In genomic region chr9:31131205-31131968, GRCm38 (mm10) we compare ENCODE assay signal across 8 mouse cellular contexts. TPM values are rescaled to one million over a fixed set of nuclear protein-coding genes. Genes with fewer than 3 reads are reported as not detected.
DNase-seq lines count a peak whose midpoint lies in the region; ATAC-seq lines count a peak whose summit lies in the region.

Gene St14 (minus strand): TSS chr9:31131853.

- peaks cover 69% of the 10 kb centered on the region for H3K27me3 ChIP-seq in forebrain, embryonic 13.5 days
- peaks cover 75% of the 10 kb centered on the region for H3K27me3 ChIP-seq in kidney, embryonic 15.5 days

- no peaks in the 10 kb centered on the region for H3K36me3 ChIP-seq in forebrain, embryonic 13.5 days (ENCODE audit: poor library complexity, severe bottlenecking)
- H3K36me3 ChIP-seq in kidney, embryonic 15.5 days, result no peaks in the 10 kb centered on the region

- peaks cover 16% of the 10 kb centered on the region for H3K4me1 ChIP-seq in forebrain, embryonic 13.5 days
- peaks cover 21% of the 10 kb centered on the region for H3K4me1 ChIP-seq in kidney, embryonic 15.5 days

- WGBS in forebrain, embryonic 13.5 days, result under 1% methylated on average over 67 of the region's 74 CpGs
- under 1% methylated on average over 74 of the region's 74 CpGs for whole genome bisulfite sequencing in kidney, embryonic 15.5 days

- peak; percentile 45; the same call in 1 of the 2 replicates for ATAC-seq in forebrain, embryonic 13.5 days
- peak; percentile 86 for ATAC-seq in kidney, embryonic 15.5 days (replicated peaks; ENCODE audit: low FRiP score)

- H3K27ac ChIP-seq in forebrain, embryonic 13.5 days, result no peak within 1 kb of the TSS
- H3K27ac ChIP-seq in kidney, embryonic 15.5 days, result peak within 1 kb of the TSS; percentile 38; the same call in 1 of the 2 replicates

- H3K4me3 ChIP-seq in forebrain, embryonic 13.5 days, result peak within 1 kb of the TSS; percentile 45
- H3K4me3 ChIP-seq in kidney, embryonic 15.5 days (replicated peaks), result peak within 1 kb of the TSS; percentile 59

- peak within 1 kb of the TSS; percentile 82 for H3K4me2 ChIP-seq in forebrain, embryonic 13.5 days
- peak within 1 kb of the TSS; percentile 93 for H3K4me2 ChIP-seq in kidney, embryonic 15.5 days

- H3K9me3 ChIP-seq in forebrain, embryonic 13.5 days (replicated peaks), result no peaks in the 10 kb centered on the region
- H3K9me3 ChIP-seq in kidney, embryonic 15.5 days (replicated peaks), result no peaks in the 10 kb centered on the region

- peak; percentile 66 to 75 for DNase-seq in spleen, adult 18-20 months
- no peak for DNase-seq in spleen, adult 12 weeks (ENCODE audit: low spot score)
- peak; percentile 72 for DNase-seq in lung, postnatal 14 days
- peak; percentile 17 to 54 for DNase-seq in spleen, postnatal 10 days (ENCODE audit: low spot score in 2 of 2)
- no peak for DNase-seq in frontal cortex, postnatal 10 days (ENCODE audit: low spot score in 2 of 2)
- DNase-seq in layer of hippocampus, adult 11-12 months (ENCODE audit: low spot score), result no peak

- peak within 1 kb of the TSS; percentile 48 for H3K9ac ChIP-seq in forebrain, embryonic 13.5 days
- H3K9ac ChIP-seq in kidney, embryonic 15.5 days, result peak within 1 kb of the TSS; percentile 61

RNA-seq across cellular contexts. Expression of gene St14, which starts in this region (rescaled TPM):
- polyA plus RNA-seq in forebrain, embryonic 13.5 days (2015; fragmentation: Nextera tagmentation; extraction: Ambion mirVana), result 0.09 and 0.21 TPM in 2 replicates
- polyA plus RNA-seq in kidney, embryonic 15.5 days (2015; fragmentation: Nextera tagmentation; extraction: Ambion mirVana), result 32.0 and 32.5 TPM in 2 replicates

Comparison
In these comparisons a context has a peak if more than half of its experiments do, and no peak if none do; other contexts are left out.
1. RNA of gene St14 (polyA plus RNA-seq): 32.0 to 32.5 TPM in kidney, embryonic 15.5 days; 0.09 to 0.21 TPM in forebrain, embryonic 13.5 days; every median in the first group is over 10 times any median in the second.
2. DNase-seq: peak in spleen, adult 18-20 months (2 of 2), lung, postnatal 14 days (single experiment) and spleen, postnatal 10 days (2 of 2); none in spleen, adult 12 weeks (single experiment), frontal cortex, postnatal 10 days (0 of 2) and layer of hippocampus, adult 11-12 months (single experiment).
3. Peak in ATAC-seq, H3K4me3 ChIP-seq, H3K9ac ChIP-seq and H3K4me2 ChIP-seq in forebrain, embryonic 13.5 days; RNA of the gene not detected or under 1 TPM.